Mouse (Mus musculus): ENCODE data around the gene Klf9.

DNA sequence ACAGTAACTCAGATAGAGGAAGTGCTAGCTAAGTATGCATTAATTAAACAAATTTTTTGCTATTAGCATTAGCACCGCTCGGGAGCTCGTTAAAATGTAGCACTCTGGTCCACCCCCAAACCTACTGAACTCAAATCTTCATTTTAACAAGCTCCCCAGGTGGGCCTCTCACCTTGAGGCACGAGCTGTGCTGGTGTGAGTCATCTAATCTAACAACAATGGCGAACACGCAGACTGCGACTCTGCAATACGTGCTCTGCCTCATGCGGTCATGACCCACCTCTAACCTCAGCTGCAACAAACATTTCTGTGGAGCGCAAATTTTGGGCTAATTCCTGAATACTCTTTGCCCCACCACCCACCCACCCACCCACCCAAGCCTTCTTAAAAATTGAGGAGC is 19.2 kb upstream of the Klf9 start:
- TF ChIP-seq GATA1 (IDR thresholded peaks at IDR 0.05; ENCODE audit: low read length) = no peak
- no peak for TF ChIP-seq TAL1 (IDR thresholded peaks at IDR 0.05; ENCODE audit: low read length)
